Mouse (Mus musculus): ENCODE data around the gene Gm10352. TPM values are rescaled to one million over a fixed set of nuclear protein-coding genes. Genes with fewer than 3 reads are reported as not detected.
"Not testable (repeated sequence)": the region's sequence is repeated elsewhere in the genome, so short reads cannot be mapped to it uniquely, and the experiment has no call there.

Gm10352 gene
- polyA plus RNA-seq (2015; fragmentation: Nextera tagmentation; extraction: Ambion mirVana): not detected in 2 replicates

DNA sequence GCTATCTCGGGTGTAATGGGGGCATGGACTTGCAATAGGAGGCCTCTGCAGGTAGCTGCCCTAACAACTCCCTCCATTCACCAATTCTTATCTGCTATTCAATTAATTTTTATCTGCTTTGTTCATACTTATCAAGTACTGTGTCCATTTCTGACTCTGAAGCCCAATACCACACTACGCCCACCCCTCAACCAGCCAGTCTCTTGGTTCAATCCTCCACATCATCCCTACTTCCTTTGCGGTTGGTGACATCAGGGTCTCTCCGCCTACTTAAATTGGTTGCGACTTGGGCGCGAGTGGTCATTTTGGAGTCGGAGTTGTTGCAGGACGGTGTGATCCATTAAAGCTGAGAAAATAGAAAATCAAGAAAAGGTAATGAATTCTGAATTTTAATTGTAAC is at the start of gene Gm10352:
Gm10352 (plus strand) TSS at position 301 of the 400 bp plus-strand sequence.
- H3K9me3 ChIP-seq (replicated peaks); H3K27ac ChIP-seq (replicated peaks); H3K36me3 ChIP-seq; H3K9ac ChIP-seq; ATAC-seq (ENCODE audit: insufficient number of reproducible peaks, low FRiP score, low TSS enrichment, low read depth); H3K27me3 ChIP-seq; H3K4me3 ChIP-seq (replicated peaks); H3K4me1 ChIP-seq; H3K4me2 ChIP-seq (replicated peaks): not testable (repeated sequence)
- no CpG with 5 or more reads among the region's 9 CpGs for WGBS

DNA sequence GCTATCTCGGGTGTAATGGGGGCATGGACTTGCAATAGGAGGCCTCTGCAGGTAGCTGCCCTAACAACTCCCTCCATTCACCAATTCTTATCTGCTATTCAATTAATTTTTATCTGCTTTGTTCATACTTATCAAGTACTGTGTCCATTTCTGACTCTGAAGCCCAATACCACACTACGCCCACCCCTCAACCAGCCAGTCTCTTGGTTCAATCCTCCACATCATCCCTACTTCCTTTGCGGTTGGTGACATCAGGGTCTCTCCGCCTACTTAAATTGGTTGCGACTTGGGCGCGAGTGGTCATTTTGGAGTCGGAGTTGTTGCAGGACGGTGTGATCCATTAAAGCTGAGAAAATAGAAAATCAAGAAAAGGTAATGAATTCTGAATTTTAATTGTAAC is 31.5 kb downstream of the Gm10352 start, which contains the start of gene Gm29289:
Gm29289 (plus strand) TSS at position 301 of the 400 bp plus-strand sequence.
- H3K4me2 ChIP-seq (replicated peaks); ATAC-seq (ENCODE audit: insufficient number of reproducible peaks, low FRiP score, low TSS enrichment, low read depth): not testable (repeated sequence)
- WGBS: no CpG with 5 or more reads among the region's 9 CpGs

More for the DNA sequence above, 31.5 kb downstream of the Gm10352 start, which contains the start of gene Gm29289:
- H3K27me3 ChIP-seq; H3K4me1 ChIP-seq; H3K27ac ChIP-seq (replicated peaks); H3K9me3 ChIP-seq (replicated peaks); H3K9ac ChIP-seq; H3K4me3 ChIP-seq (replicated peaks); H3K36me3 ChIP-seq: not testable (repeated sequence)

Other genes with a start within 250 kb of the Gm10352 start
- not detected in 2 replicates for gene Sry, start 237.3 kb upstream of the Gm10352 start, polyA plus RNA-seq (2015; fragmentation: Nextera tagmentation; extraction: Ambion mirVana)
- gene H2al2b, start 180.3 kb upstream of the Gm10352 start, polyA plus RNA-seq (2015; fragmentation: Nextera tagmentation; extraction: Ambion mirVana): not detected in 2 replicates
- not detected in 2 replicates for gene Gm4064, start 104.8 kb upstream of the Gm10352 start, polyA plus RNA-seq (2015; fragmentation: Nextera tagmentation; extraction: Ambion mirVana)
- gene Rbmy, start 70.3 kb upstream of the Gm10352 start, polyA plus RNA-seq (2015; fragmentation: Nextera tagmentation; extraction: Ambion mirVana): 0.19 TPM in 1 of 2 replicates, not detected in the other
- not detected in 2 replicates for gene Gm10256, start 70.3 kb upstream of the Gm10352 start, polyA plus RNA-seq (2015; fragmentation: Nextera tagmentation; extraction: Ambion mirVana)
- not detected in 2 replicates for gene Gm29289, start 31.6 kb downstream of the Gm10352 start, polyA plus RNA-seq (2015; fragmentation: Nextera tagmentation; extraction: Ambion mirVana)

All from embryonic facial prominence, embryonic 15.5 days (tissue).